Mouse (Mus musculus) kidney, adult 2 months (tissue): ENCODE data around the gene Dynll2.

Experiments
- CTCF ChIP-seq: fragments of 200-500 bp; conservative IDR thresholded peaks from 2 replicates; pipeline ENCODE4 v1.5.1; 2011; ENCODE audit warnings: low read depth, mild to moderate bottlenecking, control low read depth, low read length, moderate library complexity, mixed read lengths; ENCODE audit not compliant: insufficient read depth, insufficient read length
- POLR2A ChIP-seq: fragments of 200-500 bp; IDR thresholded peaks from one replicate; pipeline ENCODE4 v1.6.1; 2011; ENCODE audit warnings: low read depth, low read length, control low read depth

DNA sequence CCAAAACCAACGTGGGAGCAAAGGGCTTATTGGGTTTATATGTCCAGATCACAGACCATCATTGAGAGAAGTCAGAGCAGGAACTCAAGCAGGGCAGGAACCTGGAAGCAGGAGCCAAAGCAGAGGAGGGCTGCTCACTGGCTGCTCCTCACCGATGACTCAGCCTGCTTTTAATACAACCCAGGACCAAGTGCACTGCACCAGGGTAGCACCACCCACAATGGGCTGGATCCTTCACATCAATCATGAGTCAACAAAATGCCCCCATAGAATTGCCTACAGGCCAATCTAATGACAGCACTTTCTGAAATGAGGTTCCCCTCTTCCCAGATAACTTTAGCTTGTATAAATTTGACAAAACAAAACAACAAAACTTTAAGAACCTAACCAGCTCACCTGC lies 16.8 kb upstream of the Dynll2 start:
- TF ChIP-seq POLR2A (no peak), CTCF (no peak)
